Mouse (Mus musculus): ENCODE data around the gene Copb2.

DNA sequence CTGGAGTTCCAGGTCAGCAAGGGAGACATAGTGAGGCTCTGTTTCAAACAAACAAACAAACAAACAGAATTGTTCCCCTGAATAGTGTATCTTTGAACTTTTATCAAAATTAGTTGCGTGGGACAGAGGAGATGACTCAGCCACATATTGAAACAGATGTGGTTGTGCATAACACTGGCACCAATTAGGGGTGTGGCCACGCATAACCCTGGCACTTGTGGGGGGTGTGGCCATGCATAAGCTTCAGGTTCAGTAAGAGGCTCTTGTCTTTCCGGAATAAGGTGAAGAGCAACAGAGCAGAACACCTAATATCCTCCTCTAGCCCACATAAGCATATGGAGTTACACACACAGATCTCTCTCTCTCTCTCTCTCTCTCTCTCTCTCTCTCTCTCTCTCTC is 19.5 kb upstream of the Copb2 start:
- no peak for TF ChIP-seq CTCF (IDR thresholded peaks at IDR 0.05; ENCODE audit: low read depth)
- TF ChIP-seq EP300 (IDR thresholded peaks at IDR 0.05; ENCODE audit: low read depth), result no peak

All from liver, postnatal 0 days (tissue).